Mouse (Mus musculus) midbrain, embryonic 14.5 days (tissue): ENCODE measurements around the gene Arap2. TPM values are rescaled to one million over a fixed set of nuclear protein-coding genes. Genes with fewer than 3 reads are reported as not detected.
A peak's percentile ranks its signal among the peaks of the same experiment; 100 is the strongest.

ENCODE experiments used
- ATAC-seq: fragments of 200-750 bp; cut with Nextera tagmentation; 2 replicates; pipeline ENCODE4 v1.8.0; 2017; ENCODE audit warnings: moderate number of reproducible peaks, moderate library complexity; ENCODE audit not compliant: low FRiP score, low TSS enrichment
- DNase-seq: peaks from one replicate; pipeline ENCODE4 v3.0.0-alpha.2; 2015
- H3K27ac ChIP-seq: fragments of 300-500 bp; sonication (generic); replicated peaks from 2 replicates; pipeline ENCODE4 v1.5.1; 2014; ENCODE audit warnings: mild to moderate bottlenecking, low read depth, low read length, moderate library complexity
- H3K27me3 ChIP-seq: fragments of 300-500 bp; sonication (generic); 2 replicates; pipeline ENCODE4 v1.6.1; 2014; ENCODE audit warnings: low read length, control low read depth, mixed read lengths; ENCODE audit not compliant: control insufficient read depth, insufficient read depth
- H3K36me3 ChIP-seq: fragments of 300-500 bp; sonication (generic); 2 replicates; pipeline ENCODE4 v1.6.1; 2014; ENCODE audit warnings: low read length, control low read depth; ENCODE audit not compliant: control insufficient read depth, insufficient read depth
- H3K4me1 ChIP-seq: fragments of 300-500 bp; sonication (generic); 2 replicates; pipeline ENCODE4 v1.6.1; 2014; ENCODE audit warnings: mild to moderate bottlenecking, antibody characterized with exemption, low read length, control low read depth; ENCODE audit not compliant: control insufficient read depth, insufficient read depth
- H3K4me2 ChIP-seq: fragments of 300-500 bp; sonication (generic); 2 replicates; pipeline ENCODE4 v1.6.1; 2014; ENCODE audit warnings: mild to moderate bottlenecking, low read length, moderate library complexity
- H3K4me3 ChIP-seq: fragments of 300-500 bp; sonication (generic); replicated peaks from 2 replicates; pipeline ENCODE4 v1.5.1; 2014; ENCODE audit warnings: low read depth, low read length
- H3K9ac ChIP-seq: fragments of 300-500 bp; sonication (generic); replicated peaks from 2 replicates; pipeline ENCODE4 v1.6.1; 2014; ENCODE audit warnings: mild to moderate bottlenecking, low read length, moderate library complexity
- H3K9me3 ChIP-seq: fragments of 300-500 bp; sonication (generic); 2 replicates; pipeline ENCODE4 v1.6.1; 2016; ENCODE audit warnings: low read length, control low read depth, mixed read lengths; ENCODE audit not compliant: control insufficient read depth
- WGBS: fragments of 180-500 bp; shearing (Covaris S2); extraction: QIAGEN DNeasy Blood & Tissue Kit; methylation state at CpG from one replicate; pipeline ENCODE4 v1.1.7; 2014; 5-methylcytosine and 5-hydroxymethylcytosine counted together
- polyA plus RNA-seq: library from polyadenylated mRNA; unstranded; fragments of >200 nt; fragmentation: Nextera tagmentation; extraction: Ambion mirVana; gene quantifications from 2 replicates; pipeline ENCODE4 v1.2.1, GENCODE M21; 2014

The Arap2 gene
- polyA plus RNA-seq, 1 experiment from 2014 or later: 4.2 TPM

- Histone ChIP-seq H3K27ac (peak overlapping the region; percentile 42), H3K4me2 (peak overlapping the region; percentile 33; the same call in 1 of the 2 replicates), H3K9me3 (no peaks in the 10 kb centered on the region), H3K4me1 (no peaks in the 10 kb centered on the region), H3K9ac (no peak overlapping the region), H3K4me3 (no peak overlapping the region), H3K36me3 (no peaks in the 10 kb centered on the region), H3K27me3 (no peaks in the 10 kb centered on the region)
- DNase-seq: peak; percentile 57
- WGBS: 9% methylated on average over 9 of the region's 9 CpGs
- peak; percentile 81 for ATAC-seq
Measured at GRCm38 (mm10) chr5:62672736-62673436, 93.1 kb downstream of the Arap2 start.

- no peaks in the 10 kb centered on the region for H3K36me3 ChIP-seq
- no peaks in the 10 kb centered on the region for H3K9me3 ChIP-seq
- no peak overlapping the region for H3K9ac ChIP-seq
- ATAC-seq (no peak), DNase-seq (no peak)
- no peaks in the 10 kb centered on the region for H3K4me1 ChIP-seq
- H3K4me3 ChIP-seq: no peak overlapping the region
- no peak overlapping the region for H3K27ac ChIP-seq
- no peaks in the 10 kb centered on the region for H3K27me3 ChIP-seq
- H3K4me2 ChIP-seq: no peak overlapping the region
Measured at GRCm38 (mm10) chr5:62665329-62665728, 100.6 kb downstream of the Arap2 start.

GRCm38 (mm10) chr5:62664847-62665246 is 101.1 kb downstream of the Arap2 start:
- WGBS: 84% methylated on average over 4 of the region's 4 CpGs

GRCm38 (mm10) chr5:62663206-62663605 is 102.8 kb downstream of the Arap2 start:
- Histone ChIP-seq H3K9me3 (no peaks in the 10 kb centered on the region), H3K9ac (no peak overlapping the region), H3K36me3 (no peaks in the 10 kb centered on the region), H3K27ac (no peak overlapping the region), H3K4me3 (no peak overlapping the region), H3K4me2 (no peak overlapping the region), H3K4me1 (no peaks in the 10 kb centered on the region), H3K27me3 (no peaks in the 10 kb centered on the region)
- ATAC-seq: no peak
- no peak for DNase-seq
- WGBS: 85% methylated on average over 1 of the region's 1 CpGs

More at GRCm38 (mm10) chr5:62664847-62665246, 101.1 kb downstream of the Arap2 start:
- Histone ChIP-seq H3K4me1 (no peaks in the 10 kb centered on the region), H3K9me3 (no peaks in the 10 kb centered on the region), H3K36me3 (no peaks in the 10 kb centered on the region), H3K27ac (no peak overlapping the region), H3K9ac (no peak overlapping the region), H3K27me3 (no peaks in the 10 kb centered on the region), H3K4me3 (no peak overlapping the region), H3K4me2 (no peak overlapping the region)
- DNase-seq (no peak), ATAC-seq (no peak)

- Histone ChIP-seq H3K27me3 (no peaks in the 10 kb centered on the region), H3K9me3 (no peaks in the 10 kb centered on the region), H3K9ac (no peak overlapping the region), H3K4me3 (no peak overlapping the region), H3K27ac (no peak overlapping the region), H3K36me3 (no peaks in the 10 kb centered on the region), H3K4me1 (no peaks in the 10 kb centered on the region), H3K4me2 (no peak overlapping the region)
- DNase-seq: no peak
- WGBS: 76% methylated on average over 5 of the region's 5 CpGs
- ATAC-seq: no peak
Measured at GRCm38 (mm10) chr5:62653924-62654323, 112.0 kb downstream of the Arap2 start.

GRCm38 (mm10) chr5:62642330-62642729 is 123.6 kb downstream of the Arap2 start:
- no peak for DNase-seq
- WGBS: 90% methylated on average over 4 of the region's 4 CpGs
- Histone ChIP-seq H3K27me3 (no peaks in the 10 kb centered on the region), H3K9ac (no peak overlapping the region), H3K4me1 (no peaks in the 10 kb centered on the region), H3K27ac (no peak overlapping the region), H3K36me3 (no peaks in the 10 kb centered on the region), H3K9me3 (no peaks in the 10 kb centered on the region), H3K4me2 (no peak overlapping the region), H3K4me3 (no peak overlapping the region)
- no peak for ATAC-seq

GRCm38 (mm10) chr5:62640501-62640900 is 125.5 kb downstream of the Arap2 start:
- H3K36me3 ChIP-seq: no peaks in the 10 kb centered on the region
- H3K9ac ChIP-seq: no peak overlapping the region
- WGBS: 76% methylated on average over 8 of the region's 8 CpGs
- no peak overlapping the region for H3K4me2 ChIP-seq
- H3K27me3 ChIP-seq: no peaks in the 10 kb centered on the region
- ATAC-seq (no peak), DNase-seq (no peak)
- no peaks in the 10 kb centered on the region for H3K4me1 ChIP-seq
- H3K27ac ChIP-seq: no peak overlapping the region
- no peak overlapping the region for H3K4me3 ChIP-seq
- no peaks in the 10 kb centered on the region for H3K9me3 ChIP-seq

GRCm38 (mm10) chr5:62636341-62636740 is 129.6 kb downstream of the Arap2 start:
- H3K36me3 ChIP-seq: no peaks in the 10 kb centered on the region
- DNase-seq (no peak), ATAC-seq (no peak)
- H3K4me1 ChIP-seq: no peaks in the 10 kb centered on the region
- H3K27me3 ChIP-seq: no peaks in the 10 kb centered on the region
- 85% methylated on average over 3 of the region's 3 CpGs for WGBS
- no peak overlapping the region for H3K9ac ChIP-seq
- H3K27ac ChIP-seq: no peak overlapping the region
- no peaks in the 10 kb centered on the region for H3K9me3 ChIP-seq
- no peak overlapping the region for H3K4me2 ChIP-seq
- no peak overlapping the region for H3K4me3 ChIP-seq

- no peak for DNase-seq
- Histone ChIP-seq H3K4me1 (no peaks in the 10 kb centered on the region), H3K36me3 (no peaks in the 10 kb centered on the region), H3K27me3 (no peaks in the 10 kb centered on the region), H3K9me3 (no peaks in the 10 kb centered on the region), H3K27ac (no peak overlapping the region), H3K4me2 (no peak overlapping the region), H3K9ac (no peak overlapping the region), H3K4me3 (no peak overlapping the region)
- 91% methylated on average over 5 of the region's 5 CpGs for WGBS
- ATAC-seq: no peak
Measured at GRCm38 (mm10) chr5:62628901-62629300, 137.1 kb downstream of the Arap2 start.
